Mouse (Mus musculus): ENCODE results near the gene Slc38a2. TPM values are rescaled to one million over a fixed set of nuclear protein-coding genes. Genes with fewer than 3 reads are reported as not detected.

Gene Slc38a2
- polyA plus RNA-seq, 1 experiment, result 58.6 TPM

DNA sequence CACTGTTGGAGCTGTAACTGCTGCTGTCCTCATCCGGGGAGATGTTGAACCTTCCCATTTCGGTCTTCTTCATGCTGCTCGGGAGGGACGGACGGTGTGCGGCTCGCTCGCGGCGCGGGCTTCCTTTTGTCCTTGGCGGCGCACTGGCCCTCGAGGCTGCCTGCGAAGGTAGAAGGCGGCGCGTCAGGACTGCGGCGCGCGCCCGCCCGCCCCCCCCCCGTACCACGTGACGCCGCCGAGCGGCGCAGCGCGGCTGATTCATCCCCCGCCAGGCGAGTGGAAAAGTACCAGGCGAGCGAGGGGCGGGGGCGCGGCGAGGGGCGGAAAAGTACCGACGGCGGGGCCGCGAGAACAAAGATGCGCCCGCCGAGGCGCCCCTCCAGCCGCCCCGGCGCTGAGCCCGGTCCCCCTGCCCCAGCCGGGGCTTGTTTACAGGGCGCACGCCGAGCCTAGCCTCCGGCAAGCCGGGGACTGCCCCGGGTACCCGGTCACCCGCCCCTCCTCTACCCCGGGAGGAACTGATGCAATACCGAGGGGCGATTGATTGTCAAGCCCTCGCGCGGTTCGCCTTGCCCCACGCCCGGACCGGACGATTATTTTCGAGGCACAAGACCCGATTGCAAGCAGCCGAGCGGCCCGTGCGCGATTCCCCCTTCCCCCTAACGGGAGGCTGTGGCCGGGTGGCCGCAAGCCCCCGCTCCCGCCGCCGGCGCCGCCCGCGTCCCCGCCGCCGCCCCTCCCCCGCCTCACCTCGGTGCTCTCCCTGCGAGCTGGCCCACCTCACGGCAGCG lies 677 bp downstream of the Slc38a2 start:
- H3K27ac ChIP-seq (ENCODE audit: insufficient read depth, low read length), result peak overlapping the region; percentile 100
- TF ChIP-seq POLR2A (IDR thresholded peaks at IDR 0.05; ENCODE audit: extremely low read depth, insufficient read depth, low read length), result peak; percentile 61
- TF ChIP-seq CTCF (IDR thresholded peaks at IDR 0.05; ENCODE audit: extremely low read depth, insufficient read depth, low read length), result no peak
- H3K4me3 ChIP-seq (ENCODE audit: insufficient read depth, low read length), result peak overlapping the region; percentile 86
- H3K4me1 ChIP-seq (ENCODE audit: control insufficient read depth, insufficient read depth, low read length), result peaks cover 2% of the 10 kb centered on the region; the same call in 1 of the 2 replicates

DNA sequence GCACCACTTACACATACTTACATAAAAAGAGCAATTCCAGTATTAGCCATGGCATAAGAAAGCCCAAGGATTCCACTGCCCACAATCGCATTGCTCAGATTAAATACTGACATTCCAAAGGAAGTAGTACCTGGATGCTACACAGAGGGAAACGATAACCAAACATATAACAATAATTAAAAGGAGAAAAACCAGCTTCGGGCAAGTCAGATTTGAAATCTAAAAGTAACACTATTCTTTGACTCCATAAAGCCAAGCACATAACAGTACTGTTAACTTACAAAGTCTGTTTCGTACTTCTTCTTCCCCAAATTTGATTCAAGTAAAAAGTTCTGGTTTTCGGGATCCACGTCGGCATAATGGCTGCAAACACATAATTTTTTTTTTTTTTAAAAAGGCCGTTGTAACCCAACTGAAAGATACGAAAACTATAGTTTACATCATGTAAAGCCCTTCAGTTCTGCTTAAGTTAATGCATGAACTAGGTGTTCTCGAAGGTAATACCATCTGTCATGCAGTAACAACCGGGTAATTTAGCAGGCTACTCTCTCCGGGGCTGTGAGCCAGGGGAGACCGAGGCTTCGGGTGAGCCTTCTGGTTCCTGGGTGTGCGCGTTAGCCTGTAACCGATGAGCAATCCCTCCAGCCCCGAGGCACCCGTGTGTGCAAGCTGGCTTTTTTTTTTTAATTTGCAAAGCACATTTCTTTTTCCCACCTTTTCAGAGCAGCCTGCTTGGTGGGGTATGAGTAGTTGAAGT lies 1.5 kb downstream of the Slc38a2 start:
- H3K4me3 ChIP-seq (ENCODE audit: insufficient read depth, low read length), result peak overlapping the region; percentile 86
- peak overlapping the region; percentile 57 for H3K27ac ChIP-seq (ENCODE audit: insufficient read depth, low read length)
- peaks cover 2% of the 10 kb centered on the region; the same call in 1 of the 2 replicates for H3K4me1 ChIP-seq (ENCODE audit: control insufficient read depth, insufficient read depth, low read length)
- TF ChIP-seq CTCF (IDR thresholded peaks at IDR 0.05; ENCODE audit: extremely low read depth, insufficient read depth, low read length) (no peak), POLR2A (IDR thresholded peaks at IDR 0.05; ENCODE audit: extremely low read depth, insufficient read depth, low read length) (no peak)

DNA sequence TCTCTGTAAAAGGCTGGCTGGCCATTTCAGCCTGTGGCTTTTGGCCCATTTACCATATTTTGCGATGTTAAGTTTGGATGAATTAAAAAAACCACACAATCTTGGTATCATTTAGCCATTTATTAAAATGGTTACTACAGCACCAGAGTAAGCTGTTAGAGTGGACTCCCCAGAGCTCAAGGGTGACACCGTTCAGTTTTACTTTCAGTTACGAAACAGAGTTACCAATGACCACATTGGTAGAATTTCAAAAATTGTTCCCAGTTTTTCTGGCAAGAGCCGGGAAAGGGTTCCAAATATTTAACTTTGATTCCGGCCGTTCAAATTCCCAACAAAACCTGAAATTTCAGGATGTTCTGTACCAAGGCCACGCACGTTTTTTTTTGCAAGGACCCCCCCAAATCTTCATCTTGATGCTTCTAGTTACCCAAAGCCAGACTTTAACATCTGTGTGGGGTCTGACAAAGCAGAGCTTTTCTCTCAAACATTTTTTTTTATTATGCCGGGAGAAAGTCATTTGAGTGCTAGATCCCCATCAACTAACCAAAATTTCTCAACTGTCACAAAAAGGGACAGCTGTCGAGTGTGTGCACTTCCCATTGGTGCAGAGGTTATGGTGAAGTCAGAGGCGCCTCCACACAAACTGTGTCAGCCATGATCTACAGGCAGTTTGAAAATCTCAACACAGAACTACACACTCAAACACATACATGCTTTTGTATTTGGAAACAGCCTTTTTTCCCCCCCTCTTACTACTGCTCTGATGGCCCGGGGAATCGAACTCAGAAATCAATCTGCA lies 2.8 kb downstream of the Slc38a2 start:
- no peak overlapping the region for H3K27ac ChIP-seq (ENCODE audit: insufficient read depth, low read length)
- H3K4me1 ChIP-seq (ENCODE audit: control insufficient read depth, insufficient read depth, low read length), result peaks cover 2% of the 10 kb centered on the region; the same call in 1 of the 2 replicates
- no peak for TF ChIP-seq POLR2A (IDR thresholded peaks at IDR 0.05; ENCODE audit: extremely low read depth, insufficient read depth, low read length)
- TF ChIP-seq CTCF (IDR thresholded peaks at IDR 0.05; ENCODE audit: extremely low read depth, insufficient read depth, low read length), result no peak

DNA sequence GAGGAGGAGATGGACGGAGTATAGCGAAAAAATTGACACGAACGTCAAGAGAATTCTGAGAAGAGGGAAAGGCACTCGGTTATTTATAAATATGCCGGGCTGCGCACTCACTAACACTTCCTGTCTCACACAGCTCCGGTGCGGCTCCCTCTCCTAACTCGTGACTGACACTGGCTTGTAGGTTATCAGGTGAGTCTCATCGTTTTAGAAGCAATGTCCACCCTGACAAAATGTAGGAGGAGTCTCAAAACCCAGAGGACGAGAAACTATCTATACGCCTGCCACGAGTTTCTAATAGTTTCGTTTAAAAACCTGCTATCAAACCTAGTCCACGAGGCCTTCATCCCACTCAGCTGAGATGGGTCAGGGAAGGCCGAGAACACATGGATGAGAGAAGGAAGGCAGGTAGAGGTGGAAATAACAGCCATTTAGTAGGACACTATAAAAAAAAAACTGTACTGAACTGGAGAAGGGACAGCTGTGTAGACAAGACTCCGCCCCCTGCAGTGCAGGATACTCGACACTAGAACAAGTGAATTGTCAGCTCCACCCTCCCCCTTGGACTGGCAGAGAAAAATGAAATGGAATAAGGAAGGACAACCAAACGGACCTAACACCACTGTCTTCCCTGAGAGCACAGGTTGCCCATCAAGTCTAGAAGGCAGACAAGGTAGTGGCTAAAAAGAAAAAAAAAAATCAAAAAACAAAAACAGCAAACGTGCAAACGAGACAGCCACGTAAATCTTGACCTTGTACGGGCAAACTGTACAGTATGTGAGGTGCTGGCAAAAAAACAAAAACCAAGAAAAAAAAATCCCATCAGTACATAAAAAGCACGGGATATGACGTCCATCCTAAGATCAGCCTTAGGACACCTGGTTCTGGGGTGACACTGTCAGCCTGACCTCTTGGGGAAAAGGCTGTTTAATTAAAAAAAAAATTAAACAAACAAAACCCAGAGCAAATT lies 3.8 kb downstream of the Slc38a2 start:
- Histone ChIP-seq H3K4me3 (ENCODE audit: insufficient read depth, low read length) (peak overlapping the region; percentile 13; the same call in 1 of the 2 replicates), H3K4me1 (ENCODE audit: control insufficient read depth, insufficient read depth, low read length) (peaks cover 2% of the 10 kb centered on the region; the same call in 1 of the 2 replicates), H3K27ac (ENCODE audit: insufficient read depth, low read length) (no peak overlapping the region)
- no peak for TF ChIP-seq POLR2A (IDR thresholded peaks at IDR 0.05; ENCODE audit: extremely low read depth, insufficient read depth, low read length)
- TF ChIP-seq CTCF (IDR thresholded peaks at IDR 0.05; ENCODE audit: extremely low read depth, insufficient read depth, low read length), result no peak

More for the DNA sequence above, 2.8 kb downstream of the Slc38a2 start:
- H3K4me3 ChIP-seq (ENCODE audit: insufficient read depth, low read length), result peak overlapping the region; percentile 86; the same call in 1 of the 2 replicates

DNA sequence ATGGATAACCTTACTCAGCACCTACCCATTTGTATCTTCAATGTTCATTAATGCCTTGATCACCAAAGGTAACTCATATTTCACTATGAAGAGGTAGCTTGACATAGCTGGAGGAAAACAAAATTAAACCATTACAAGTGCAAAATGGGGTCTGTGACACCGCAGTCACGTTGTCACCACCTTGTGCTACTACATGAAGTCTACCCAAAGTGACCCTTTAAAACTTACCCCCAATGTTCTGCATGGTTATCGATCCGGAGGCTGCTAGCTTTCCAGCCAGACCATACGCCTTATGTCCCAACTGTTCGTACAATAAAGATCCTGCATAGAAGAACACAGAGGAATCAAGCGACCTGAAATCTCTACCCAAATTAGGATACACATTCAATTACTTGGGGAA lies 4.5 kb downstream of the Slc38a2 start:
- TF ChIP-seq POLR2A (IDR thresholded peaks at IDR 0.05; ENCODE audit: extremely low read depth, insufficient read depth, low read length) (no peak), CTCF (IDR thresholded peaks at IDR 0.05; ENCODE audit: extremely low read depth, insufficient read depth, low read length) (no peak)
- H3K27ac ChIP-seq (ENCODE audit: insufficient read depth, low read length), result no peak overlapping the region
- H3K4me1 ChIP-seq (ENCODE audit: control insufficient read depth, insufficient read depth, low read length), result peaks cover 2% of the 10 kb centered on the region; the same call in 1 of the 2 replicates
- H3K4me3 ChIP-seq (ENCODE audit: insufficient read depth, low read length), result no peak overlapping the region

DNA sequence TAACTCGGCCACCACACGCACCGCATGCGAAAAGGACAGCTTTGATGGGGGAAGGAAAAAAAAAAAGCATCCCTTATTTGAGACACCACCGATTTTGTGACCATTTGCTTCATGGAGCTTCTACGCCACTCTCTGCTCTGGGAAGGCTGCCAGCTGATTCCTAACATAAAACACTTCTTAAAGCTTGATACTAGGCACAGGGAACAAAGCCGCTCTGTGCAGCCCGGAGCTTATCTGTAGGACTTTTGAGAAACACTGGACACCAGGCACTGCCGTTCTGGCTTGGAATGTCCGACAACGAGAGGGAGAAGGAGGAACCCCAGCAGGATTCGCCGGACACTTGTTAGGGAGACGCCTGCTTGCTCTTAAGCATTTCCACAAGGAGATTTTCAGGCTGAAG lies 5.8 kb downstream of the Slc38a2 start:
- TF ChIP-seq CTCF (IDR thresholded peaks at IDR 0.05; ENCODE audit: extremely low read depth, insufficient read depth, low read length) (no peak), POLR2A (IDR thresholded peaks at IDR 0.05; ENCODE audit: extremely low read depth, insufficient read depth, low read length) (no peak)
- no peak overlapping the region for H3K4me3 ChIP-seq (ENCODE audit: insufficient read depth, low read length)
- no peak overlapping the region for H3K27ac ChIP-seq (ENCODE audit: insufficient read depth, low read length)
- peaks cover 2% of the 10 kb centered on the region; the same call in 1 of the 2 replicates for H3K4me1 ChIP-seq (ENCODE audit: control insufficient read depth, insufficient read depth, low read length)

DNA sequence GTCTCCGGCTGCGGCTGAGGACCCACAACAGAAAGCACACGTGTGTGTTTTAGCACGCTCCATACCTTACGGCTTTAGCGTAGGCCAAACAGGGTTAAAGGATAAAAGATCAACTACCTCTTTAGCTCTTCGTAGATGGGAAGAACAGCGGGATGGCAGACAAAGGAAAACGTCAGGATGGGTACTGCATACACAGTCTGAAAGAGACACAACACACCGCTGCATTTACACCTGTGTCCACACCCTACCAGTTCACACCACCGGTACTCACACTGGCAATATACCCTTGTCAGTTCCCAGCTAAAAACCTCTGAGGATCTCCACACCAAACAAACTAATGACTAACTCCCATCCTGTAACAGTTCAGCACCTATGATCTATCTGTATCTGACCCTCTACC lies 7.1 kb downstream of the Slc38a2 start:
- Histone ChIP-seq H3K4me3 (ENCODE audit: insufficient read depth, low read length) (no peak overlapping the region), H3K27ac (ENCODE audit: insufficient read depth, low read length) (no peak overlapping the region), H3K4me1 (ENCODE audit: control insufficient read depth, insufficient read depth, low read length) (peaks cover 2% of the 10 kb centered on the region; the same call in 1 of the 2 replicates)
- no peak for TF ChIP-seq POLR2A (IDR thresholded peaks at IDR 0.05; ENCODE audit: extremely low read depth, insufficient read depth, low read length)
- TF ChIP-seq CTCF (IDR thresholded peaks at IDR 0.05; ENCODE audit: extremely low read depth, insufficient read depth, low read length), result no peak

DNA sequence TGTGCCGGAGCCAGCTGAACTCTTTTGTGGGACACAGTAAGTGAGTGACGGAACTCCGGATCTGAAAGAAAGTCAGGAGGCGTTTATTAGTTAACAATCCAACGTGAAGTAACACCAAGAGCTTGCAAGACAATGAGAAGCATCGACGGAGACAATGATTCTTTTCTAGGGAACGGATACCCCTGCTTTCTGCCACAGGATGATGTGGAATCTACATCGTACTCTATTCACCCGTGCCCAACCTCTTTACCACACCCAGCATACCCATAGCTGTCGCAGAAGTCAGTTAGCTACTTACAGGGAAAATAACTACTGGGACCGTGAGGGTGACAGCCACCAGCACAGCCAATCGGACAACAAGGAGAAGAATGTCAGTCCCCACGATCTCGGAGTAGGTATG lies 8.1 kb downstream of the Slc38a2 start:
- Histone ChIP-seq H3K4me3 (ENCODE audit: insufficient read depth, low read length) (no peak overlapping the region), H3K27ac (ENCODE audit: insufficient read depth, low read length) (no peak overlapping the region), H3K4me1 (ENCODE audit: control insufficient read depth, insufficient read depth, low read length) (peaks cover 2% of the 10 kb centered on the region; the same call in 1 of the 2 replicates)
- TF ChIP-seq CTCF (IDR thresholded peaks at IDR 0.05; ENCODE audit: extremely low read depth, insufficient read depth, low read length), result no peak
- no peak for TF ChIP-seq POLR2A (IDR thresholded peaks at IDR 0.05; ENCODE audit: extremely low read depth, insufficient read depth, low read length)
